Mouse (Mus musculus) midbrain, postnatal 0 days (tissue): Measurements from ENCODE around the gene Lgmn. TPM values are rescaled to one million over a fixed set of nuclear protein-coding genes. Genes with fewer than 3 reads are reported as not detected.

Experiments
- ATAC-seq: fragments of 200-750 bp; cut with Nextera tagmentation; 2 replicates; pipeline ENCODE4 v1.8.0; 2017; ENCODE audit warnings: moderate number of reproducible peaks, mild to moderate bottlenecking, moderate TSS enrichment, moderate library complexity; ENCODE audit not compliant: low FRiP score
- DNase-seq: peaks from one replicate; pipeline ENCODE4 v3.0.0-alpha.2; 2015; ENCODE audit warnings: low spot score
- H3K27ac ChIP-seq: fragments of 300-500 bp; sonication (generic); 2 replicates; pipeline ENCODE4 v1.5.1; 2014; ENCODE audit warnings: low read depth, mild to moderate bottlenecking, low read length, mixed read lengths
- H3K27me3 ChIP-seq: fragments of 300-500 bp; sonication (generic); 2 replicates; pipeline ENCODE4 v1.6.1; 2014; ENCODE audit warnings: low read length, control low read depth, mixed read lengths; ENCODE audit not compliant: insufficient read depth
- H3K36me3 ChIP-seq: fragments of 300-500 bp; sonication (generic); 2 replicates; pipeline ENCODE4 v1.6.1; 2014; ENCODE audit warnings: low read length, control low read depth, mixed read lengths; ENCODE audit not compliant: insufficient read depth
- H3K4me1 ChIP-seq: fragments of 300-500 bp; sonication (generic); 2 replicates; pipeline ENCODE4 v1.6.1; 2014; ENCODE audit warnings: mild to moderate bottlenecking, control low read depth, antibody characterized with exemption, low read length, mixed read lengths; ENCODE audit not compliant: insufficient read depth
- H3K4me2 ChIP-seq: fragments of 300-500 bp; sonication (generic); 2 replicates; pipeline ENCODE4 v1.6.1; 2014; ENCODE audit warnings: low read depth, mild to moderate bottlenecking, low read length, mixed read lengths; ENCODE audit not compliant: poor library complexity, severe bottlenecking
- H3K4me3 ChIP-seq: fragments of 300-500 bp; sonication (generic); 2 replicates; pipeline ENCODE4 v1.5.1; 2014; ENCODE audit warnings: low read depth, mild to moderate bottlenecking, low read length, moderate library complexity
- H3K9ac ChIP-seq: fragments of 300-500 bp; sonication (generic); replicated peaks from 2 replicates; pipeline ENCODE4 v1.6.1; 2014; ENCODE audit warnings: mild to moderate bottlenecking, low read length, moderate library complexity, mixed read lengths; ENCODE audit not compliant: poor library complexity, severe bottlenecking
- H3K9me3 ChIP-seq: fragments of 300-500 bp; sonication (generic); 2 replicates; pipeline ENCODE4 v1.6.1; 2016; ENCODE audit warnings: low read length, control low read depth
- CTCF ChIP-seq: IDR thresholded peaks from 2 replicates; pipeline ENCODE4 v1.5.1; 2016; ENCODE audit warnings: antibody characterized with exemption, mild to moderate bottlenecking
- WGBS: fragments of 180-500 bp; shearing (Covaris S2); extraction: QIAGEN DNeasy Blood & Tissue Kit; methylation state at CpG from one replicate; pipeline ENCODE4 v1.1.7; 2014; 5-methylcytosine and 5-hydroxymethylcytosine counted together
- polyA plus RNA-seq: library from polyadenylated mRNA; unstranded; fragments of >200 nt; fragmentation: Nextera tagmentation; extraction: Ambion mirVana; gene quantifications from 2 replicates; pipeline ENCODE4 v1.2.1, GENCODE M21; 2015
- total RNA-seq: library from RNA; depleted of rRNA; stranded (reverse); fragments of >200 nt; gene quantifications from 2 replicates; pipeline ENCODE4 v1.2.3, GENCODE M21; 2014; rRNA removed

Gene Lgmn
- total RNA-seq: 112 and 124 TPM in 2 replicates
- 148 and 158 TPM in 2 replicates for polyA plus RNA-seq

DNA sequence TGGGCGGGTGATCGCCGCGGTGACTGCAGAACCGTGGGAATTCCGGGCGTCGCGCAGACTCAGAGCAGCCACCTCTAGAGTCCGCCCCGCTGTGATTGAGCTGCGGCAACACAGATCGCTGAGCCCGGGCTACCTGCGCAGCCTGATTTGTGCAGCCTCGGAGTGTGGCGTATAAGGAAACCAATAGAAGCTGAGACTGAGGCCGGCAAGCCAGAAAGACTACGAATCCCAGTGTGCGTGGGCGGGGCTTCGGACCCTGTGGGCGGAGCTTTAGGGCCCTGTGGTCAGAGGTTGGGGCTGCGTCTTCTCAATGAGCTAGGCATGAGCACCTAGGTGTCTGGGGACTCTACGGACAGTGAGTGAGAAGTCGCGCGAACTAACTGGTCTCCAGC lies at the start of gene Lgmn:
Gene Lgmn (minus strand): TSS at position 182 of the 392 bp plus-strand sequence.
- peak; percentile 100 for ATAC-seq
- TF ChIP-seq CTCF: no peak

DNA sequence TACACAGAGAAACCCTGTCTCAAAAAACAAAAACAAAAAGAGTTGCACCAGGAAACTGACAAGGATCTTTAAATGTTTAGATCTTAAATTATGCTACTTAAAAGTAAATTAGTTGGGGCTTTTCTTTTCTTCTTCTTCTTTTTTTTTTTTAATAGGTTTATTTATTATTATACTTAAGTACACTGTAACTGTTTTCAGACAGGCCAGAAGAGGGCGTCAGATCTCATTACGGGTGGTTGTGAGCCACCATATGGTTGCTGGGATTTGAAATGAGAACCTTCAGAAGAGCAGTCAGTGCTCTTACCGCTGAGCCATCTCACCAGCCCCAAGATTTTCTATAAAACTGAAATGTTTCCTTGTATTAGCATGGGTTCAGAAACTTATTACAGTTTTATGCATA lies 45.3 kb upstream of the Lgmn start:
- TF ChIP-seq CTCF: no peak
- 68% methylated on average over 3 of the region's 3 CpGs for WGBS
- H3K27me3 ChIP-seq: no peaks in the 10 kb centered on the region

More for the DNA sequence above, at the start of gene Lgmn:
- Histone ChIP-seq H3K9me3 (no peaks in the 10 kb centered on the region), H3K4me1 (peaks cover 11% of the 10 kb centered on the region), H3K9ac (peak within 1 kb of the TSS; percentile 70), H3K4me3 (peak within 1 kb of the TSS; percentile 65), H3K4me2 (peak within 1 kb of the TSS; percentile 65), H3K27me3 (no peaks in the 10 kb centered on the region), H3K27ac (peak within 1 kb of the TSS; percentile 70), H3K36me3 (no peaks in the 10 kb centered on the region)
- under 1% methylated on average over 28 of the region's 28 CpGs for WGBS
- peak; percentile 99 for DNase-seq

DNA sequence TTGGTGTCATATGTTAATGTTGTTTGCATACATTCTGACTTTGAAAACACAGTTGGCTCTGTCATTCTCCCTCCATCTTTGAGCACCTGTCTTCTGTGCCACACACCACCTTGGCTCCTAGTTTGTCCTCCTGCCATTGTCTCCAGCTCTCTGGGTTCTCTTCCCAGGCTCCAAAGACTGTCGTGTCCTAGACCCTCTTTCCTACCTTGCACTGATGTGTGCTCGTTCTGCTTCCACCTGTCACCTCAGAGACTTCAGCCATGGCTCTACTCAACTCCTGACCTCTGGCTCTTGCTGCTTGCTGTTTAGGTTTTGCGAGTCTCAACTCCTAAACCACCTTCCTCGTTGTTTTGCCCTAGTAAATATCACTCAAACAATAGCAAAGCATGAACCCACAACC lies 40.9 kb upstream of the Lgmn start:
- Histone ChIP-seq H3K4me1 (no peaks in the 10 kb centered on the region), H3K4me2 (no peak overlapping the region), H3K9ac (no peak overlapping the region), H3K27me3 (no peaks in the 10 kb centered on the region), H3K9me3 (no peaks in the 10 kb centered on the region), H3K27ac (no peak overlapping the region), H3K4me3 (no peak overlapping the region), H3K36me3 (peaks cover 54% of the 10 kb centered on the region)
- no peak for ATAC-seq
- 94% methylated on average over 4 of the region's 4 CpGs for WGBS
- no peak for DNase-seq
- TF ChIP-seq CTCF: no peak

More for the DNA sequence above, 45.3 kb upstream of the Lgmn start:
- Histone ChIP-seq H3K4me2 (no peak overlapping the region), H3K4me1 (no peaks in the 10 kb centered on the region), H3K4me3 (no peak overlapping the region), H3K9ac (no peak overlapping the region), H3K27ac (no peak overlapping the region), H3K36me3 (peaks cover 58% of the 10 kb centered on the region), H3K9me3 (no peaks in the 10 kb centered on the region)
- ATAC-seq (no peak), DNase-seq (no peak)

DNA sequence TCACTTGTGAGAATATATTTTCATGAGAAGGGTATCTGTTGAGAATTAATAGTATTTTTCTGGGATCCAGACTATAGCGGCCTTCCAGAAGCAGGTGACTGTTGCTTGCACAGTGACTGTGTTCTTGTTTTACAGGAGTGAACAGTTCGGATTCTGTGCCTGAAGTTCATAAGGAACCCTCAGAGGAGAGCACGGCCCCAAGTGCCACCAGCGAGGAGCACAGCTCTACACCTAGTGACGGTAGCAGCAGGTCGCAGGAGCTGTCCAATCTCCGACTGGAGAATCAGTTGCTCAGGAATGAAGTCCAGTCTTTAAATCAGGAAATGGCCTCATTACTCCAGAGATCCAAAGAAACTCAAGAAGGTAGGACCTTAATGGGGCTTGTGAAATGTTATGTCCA lies 34.8 kb upstream of the Lgmn start:
- Histone ChIP-seq H3K4me2 (no peak overlapping the region), H3K36me3 (peaks cover 32% of the 10 kb centered on the region), H3K4me3 (no peak overlapping the region), H3K4me1 (no peaks in the 10 kb centered on the region), H3K9ac (no peak overlapping the region), H3K27ac (no peak overlapping the region), H3K27me3 (no peaks in the 10 kb centered on the region), H3K9me3 (no peaks in the 10 kb centered on the region)
- no peak for TF ChIP-seq CTCF
- no peak for ATAC-seq
- WGBS: 90% methylated on average over 7 of the region's 7 CpGs
- no peak for DNase-seq

DNA sequence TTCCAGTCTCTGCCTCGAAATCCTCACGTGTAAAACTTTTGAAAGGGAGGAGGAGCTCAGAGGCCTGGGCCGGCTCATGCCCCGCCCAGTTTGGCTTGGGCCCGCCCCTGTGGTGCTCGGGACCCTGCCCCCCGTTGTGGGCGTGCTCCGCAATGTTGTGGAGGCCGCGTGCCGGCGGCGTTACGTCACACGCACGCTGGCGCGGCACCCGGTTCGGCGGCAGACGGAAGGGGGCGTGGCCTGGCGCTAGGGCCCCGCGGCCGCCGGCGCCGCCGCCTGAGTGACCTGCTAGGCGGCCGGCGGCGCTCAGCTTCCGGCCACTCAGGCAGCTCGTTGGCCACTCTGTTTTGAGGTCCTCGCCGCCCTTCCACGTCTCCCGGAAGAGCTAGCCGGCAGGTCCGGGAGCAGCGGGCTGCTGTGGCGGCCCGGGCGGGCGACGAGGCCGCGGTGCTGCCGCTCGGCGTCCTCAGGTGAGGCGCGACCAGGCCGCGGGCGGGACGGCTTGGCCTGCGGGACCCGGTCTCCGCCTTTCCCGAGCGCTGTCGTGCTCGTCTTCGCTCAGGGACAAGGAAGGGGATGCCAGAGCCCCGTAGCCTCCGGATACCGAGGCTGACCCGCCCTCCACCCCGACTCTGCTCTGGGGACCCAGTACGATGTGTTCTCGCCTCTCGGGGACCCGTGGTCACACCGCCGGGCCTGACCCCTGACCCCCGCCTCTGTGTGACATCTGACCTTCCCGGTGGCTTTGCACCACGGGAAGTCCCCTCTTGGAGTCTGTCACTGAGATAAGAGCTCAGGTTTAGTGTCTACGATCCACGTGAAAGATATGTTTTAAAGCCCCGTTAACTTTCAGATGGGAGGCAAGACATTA lies 29.5 kb upstream of the Lgmn start, which contains the start of gene Golga5:
Gene Golga5 (plus strand): TSS at position 242 of the 871 bp plus-strand sequence.
- H3K4me1 ChIP-seq: no peaks in the 10 kb centered on the region
- under 1% methylated on average over 67 of the region's 86 CpGs for WGBS
- DNase-seq (peak; percentile 97), ATAC-seq (peak; percentile 99)
- peak within 1 kb of the TSS; percentile 88 for H3K4me2 ChIP-seq
- H3K27me3 ChIP-seq: no peaks in the 10 kb centered on the region
- peak within 1 kb of the TSS; percentile 87 for H3K4me3 ChIP-seq
- H3K9ac ChIP-seq: peak within 1 kb of the TSS; percentile 86
- H3K36me3 ChIP-seq: peaks cover 14% of the 10 kb centered on the region
- H3K9me3 ChIP-seq: no peaks in the 10 kb centered on the region
- peak within 1 kb of the TSS; percentile 84 for H3K27ac ChIP-seq
- TF ChIP-seq CTCF: no peak

DNA sequence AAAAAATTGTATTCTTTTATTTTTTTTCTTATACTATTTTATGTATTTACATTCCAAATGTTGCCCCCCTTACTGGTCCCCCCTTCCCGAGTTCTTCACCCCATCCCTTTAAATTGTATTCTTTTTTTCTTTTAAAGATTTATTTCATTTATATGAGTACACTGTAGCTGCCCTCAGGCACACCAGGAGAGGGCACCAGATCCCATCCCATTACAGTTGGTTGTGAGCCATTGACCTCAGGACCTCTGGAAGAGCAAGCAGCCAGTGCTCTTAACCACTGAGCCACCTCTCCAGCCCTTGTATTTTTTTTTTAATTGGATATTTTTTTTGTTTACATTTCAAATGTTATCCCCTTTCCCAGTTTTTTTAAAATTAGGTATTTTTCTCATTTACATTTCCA lies 28.5 kb upstream of the Lgmn start:
- H3K27me3 ChIP-seq: no peaks in the 10 kb centered on the region
- no peaks in the 10 kb centered on the region for H3K4me1 ChIP-seq
- H3K9me3 ChIP-seq: no peaks in the 10 kb centered on the region
- ATAC-seq (no peak), DNase-seq (peak; percentile 21)
- WGBS: 87% methylated on average over 1 of the region's 1 CpGs
- H3K27ac ChIP-seq: no peak overlapping the region
- peaks cover 8% of the 10 kb centered on the region for H3K36me3 ChIP-seq
- H3K4me3 ChIP-seq: no peak overlapping the region
- peak; percentile 59 for TF ChIP-seq CTCF
- no peak overlapping the region for H3K4me2 ChIP-seq
- no peak overlapping the region for H3K9ac ChIP-seq
